Mouse (Mus musculus): ENCODE data around the gene Afap1. TPM values are rescaled to one million over a fixed set of nuclear protein-coding genes. Genes with fewer than 3 reads are reported as not detected.

Afap1 gene
- polyA plus RNA-seq, 1 experiment from 2014 or later, result 1.3 TPM

- no peaks in the 10 kb centered on the region for H3K9me3 ChIP-seq (replicated peaks)
- 72% methylated on average over 5 of the region's 5 CpGs for WGBS (ENCODE audit: insufficient replicate concordance)
- no peak overlapping the region for H3K4me2 ChIP-seq
- H3K4me3 ChIP-seq (replicated peaks), result no peak overlapping the region
- DNase-seq, result no peak
- H3K4me1 ChIP-seq (replicated peaks), result no peaks in the 10 kb centered on the region
- no peaks in the 10 kb centered on the region for H3K36me3 ChIP-seq
- H3K27ac ChIP-seq, result no peak overlapping the region
- no peaks in the 10 kb centered on the region for H3K27me3 ChIP-seq
- no peak for ATAC-seq (ENCODE audit: low read depth)
- no peak overlapping the region for H3K9ac ChIP-seq
Measured at GRCm38 (mm10) chr5:35980542-35980941, 87.4 kb downstream of the Afap1 start.

GRCm38 (mm10) chr5:35981341-35981740 lies 88.2 kb downstream of the Afap1 start:
- no peaks in the 10 kb centered on the region for H3K27me3 ChIP-seq
- WGBS (ENCODE audit: insufficient replicate concordance), result 70% methylated on average over 5 of the region's 5 CpGs
- ATAC-seq (ENCODE audit: low read depth) (no peak), DNase-seq (no peak)
- H3K4me3 ChIP-seq (replicated peaks), result no peak overlapping the region
- no peaks in the 10 kb centered on the region for H3K4me1 ChIP-seq (replicated peaks)
- no peak overlapping the region for H3K27ac ChIP-seq
- H3K9ac ChIP-seq, result no peak overlapping the region
- H3K36me3 ChIP-seq, result no peaks in the 10 kb centered on the region
- H3K4me2 ChIP-seq, result no peak overlapping the region
- no peaks in the 10 kb centered on the region for H3K9me3 ChIP-seq (replicated peaks)

GRCm38 (mm10) chr5:35981976-35982375 lies 88.9 kb downstream of the Afap1 start:
- H3K4me1 ChIP-seq (replicated peaks), result no peaks in the 10 kb centered on the region
- no peak for ATAC-seq (ENCODE audit: low read depth)
- WGBS (ENCODE audit: insufficient replicate concordance), result 35% methylated on average over 4 of the region's 4 CpGs
- H3K4me2 ChIP-seq, result no peak overlapping the region
- no peak for DNase-seq
- no peak overlapping the region for H3K4me3 ChIP-seq (replicated peaks)
- no peak overlapping the region for H3K27ac ChIP-seq
- H3K36me3 ChIP-seq, result no peaks in the 10 kb centered on the region
- no peak overlapping the region for H3K9ac ChIP-seq
- H3K9me3 ChIP-seq (replicated peaks), result no peaks in the 10 kb centered on the region
- no peaks in the 10 kb centered on the region for H3K27me3 ChIP-seq

GRCm38 (mm10) chr5:35985611-35986010 lies 92.5 kb downstream of the Afap1 start:
- 80% methylated on average over 8 of the region's 8 CpGs for WGBS (ENCODE audit: insufficient replicate concordance)
- Histone ChIP-seq H3K9ac (no peak overlapping the region), H3K9me3 (replicated peaks) (no peaks in the 10 kb centered on the region), H3K27ac (no peak overlapping the region), H3K4me2 (no peak overlapping the region), H3K27me3 (no peaks in the 10 kb centered on the region), H3K4me3 (replicated peaks) (no peak overlapping the region), H3K4me1 (replicated peaks) (no peaks in the 10 kb centered on the region), H3K36me3 (no peaks in the 10 kb centered on the region)
- no peak for ATAC-seq (ENCODE audit: low read depth)
- no peak for DNase-seq

- Histone ChIP-seq H3K27me3 (no peaks in the 10 kb centered on the region), H3K4me1 (replicated peaks) (no peaks in the 10 kb centered on the region), H3K27ac (no peak overlapping the region), H3K4me2 (no peak overlapping the region), H3K9me3 (replicated peaks) (no peaks in the 10 kb centered on the region), H3K9ac (no peak overlapping the region), H3K36me3 (no peaks in the 10 kb centered on the region), H3K4me3 (replicated peaks) (no peak overlapping the region)
- ATAC-seq (ENCODE audit: low read depth) (no peak), DNase-seq (no peak)
- 69% methylated on average over 8 of the region's 8 CpGs for WGBS (ENCODE audit: insufficient replicate concordance)
Measured at GRCm38 (mm10) chr5:35988085-35988484, 95.0 kb downstream of the Afap1 start.

GRCm38 (mm10) chr5:35989506-35989905 lies 96.4 kb downstream of the Afap1 start:
- ATAC-seq (ENCODE audit: low read depth), result no peak
- H3K4me2 ChIP-seq, result no peak overlapping the region

GRCm38 (mm10) chr5:35989986-35990735 lies 97.0 kb downstream of the Afap1 start:
- no peaks in the 10 kb centered on the region for H3K9me3 ChIP-seq (replicated peaks)
- no peak overlapping the region for H3K4me2 ChIP-seq
- H3K36me3 ChIP-seq, result no peaks in the 10 kb centered on the region
- DNase-seq, result no peak
- H3K27me3 ChIP-seq, result no peaks in the 10 kb centered on the region
- ATAC-seq (ENCODE audit: low read depth), result no peak
- no peaks in the 10 kb centered on the region for H3K4me1 ChIP-seq (replicated peaks)
- H3K4me3 ChIP-seq (replicated peaks), result no peak overlapping the region
- H3K9ac ChIP-seq, result no peak overlapping the region
- no peak overlapping the region for H3K27ac ChIP-seq
- WGBS (ENCODE audit: insufficient replicate concordance), result 64% methylated on average over 11 of the region's 11 CpGs

More at GRCm38 (mm10) chr5:35989506-35989905, 96.4 kb downstream of the Afap1 start:
- Histone ChIP-seq H3K27ac (no peak overlapping the region), H3K4me1 (replicated peaks) (no peaks in the 10 kb centered on the region), H3K9me3 (replicated peaks) (no peaks in the 10 kb centered on the region), H3K4me3 (replicated peaks) (no peak overlapping the region), H3K9ac (no peak overlapping the region), H3K27me3 (no peaks in the 10 kb centered on the region), H3K36me3 (no peaks in the 10 kb centered on the region)
- 65% methylated on average over 6 of the region's 6 CpGs for WGBS (ENCODE audit: insufficient replicate concordance)
- DNase-seq, result no peak

- H3K4me2 ChIP-seq, result no peak overlapping the region
- no peaks in the 10 kb centered on the region for H3K4me1 ChIP-seq (replicated peaks)
- H3K36me3 ChIP-seq, result no peaks in the 10 kb centered on the region
- no peaks in the 10 kb centered on the region for H3K9me3 ChIP-seq (replicated peaks)
- WGBS (ENCODE audit: insufficient replicate concordance), result 60% methylated on average over 10 of the region's 10 CpGs
- no peak overlapping the region for H3K4me3 ChIP-seq (replicated peaks)
- DNase-seq, result no peak
- no peaks in the 10 kb centered on the region for H3K27me3 ChIP-seq
- no peak overlapping the region for H3K27ac ChIP-seq
- no peak for ATAC-seq (ENCODE audit: low read depth)
- no peak overlapping the region for H3K9ac ChIP-seq
Measured at GRCm38 (mm10) chr5:36003797-36004196, 110.7 kb downstream of the Afap1 start.

- H3K4me2 ChIP-seq, result no peak overlapping the region
- 42% methylated on average over 8 of the region's 8 CpGs for WGBS (ENCODE audit: insufficient replicate concordance)
- H3K27me3 ChIP-seq, result no peaks in the 10 kb centered on the region
- no peak overlapping the region for H3K4me3 ChIP-seq (replicated peaks)
- ATAC-seq (ENCODE audit: low read depth), result no peak
- DNase-seq, result no peak
- H3K9ac ChIP-seq, result no peak overlapping the region
- H3K9me3 ChIP-seq (replicated peaks), result no peaks in the 10 kb centered on the region
- H3K27ac ChIP-seq, result no peak overlapping the region
- no peaks in the 10 kb centered on the region for H3K4me1 ChIP-seq (replicated peaks)
- H3K36me3 ChIP-seq, result no peaks in the 10 kb centered on the region
Measured at GRCm38 (mm10) chr5:36006106-36006505, 113.0 kb downstream of the Afap1 start.

GRCm38 (mm10) chr5:36006586-36006985 lies 113.5 kb downstream of the Afap1 start:
- no peak for ATAC-seq (ENCODE audit: low read depth)
- Histone ChIP-seq H3K9ac (no peak overlapping the region), H3K36me3 (no peaks in the 10 kb centered on the region), H3K27me3 (no peaks in the 10 kb centered on the region), H3K4me2 (no peak overlapping the region), H3K27ac (no peak overlapping the region), H3K9me3 (replicated peaks) (no peaks in the 10 kb centered on the region), H3K4me1 (replicated peaks) (no peaks in the 10 kb centered on the region), H3K4me3 (replicated peaks) (no peak overlapping the region)
- WGBS (ENCODE audit: insufficient replicate concordance), result 43% methylated on average over 5 of the region's 5 CpGs
- DNase-seq, result no peak

- Histone ChIP-seq H3K27ac (no peak overlapping the region), H3K9ac (no peak overlapping the region), H3K4me3 (replicated peaks) (no peak overlapping the region), H3K9me3 (replicated peaks) (no peaks in the 10 kb centered on the region), H3K36me3 (no peaks in the 10 kb centered on the region), H3K4me2 (no peak overlapping the region), H3K27me3 (no peaks in the 10 kb centered on the region), H3K4me1 (replicated peaks) (no peaks in the 10 kb centered on the region)
- 74% methylated on average over 10 of the region's 10 CpGs for WGBS (ENCODE audit: insufficient replicate concordance)
- no peak for ATAC-seq (ENCODE audit: low read depth)
- no peak for DNase-seq
Measured at GRCm38 (mm10) chr5:36007649-36008048, 114.5 kb downstream of the Afap1 start.

- Histone ChIP-seq H3K27me3 (no peaks in the 10 kb centered on the region), H3K36me3 (no peaks in the 10 kb centered on the region), H3K9me3 (replicated peaks) (no peaks in the 10 kb centered on the region), H3K4me3 (replicated peaks) (no peak overlapping the region), H3K4me1 (replicated peaks) (no peaks in the 10 kb centered on the region), H3K4me2 (no peak overlapping the region), H3K27ac (no peak overlapping the region), H3K9ac (no peak overlapping the region)
- no peak for DNase-seq
- WGBS (ENCODE audit: insufficient replicate concordance), result 62% methylated on average over 4 of the region's 4 CpGs
- no peak for ATAC-seq (ENCODE audit: low read depth)
Measured at GRCm38 (mm10) chr5:36009405-36009804, 116.3 kb downstream of the Afap1 start.
